Mouse (Mus musculus): ENCODE data around the gene Bcor. TPM values are rescaled to one million over a fixed set of nuclear protein-coding genes. Genes with fewer than 3 reads are reported as not detected.

The Bcor gene
- polyA plus RNA-seq, 1 experiment from 2014 or later = 4.0 TPM

GRCm38 (mm10) chrX:12151996-12152904 lies 7.9 kb downstream of the Bcor start:
- peak overlapping the region; percentile 46 for H3K9ac ChIP-seq (replicated peaks)
- H3K9me3 ChIP-seq (ENCODE audit: low read length) = no peaks in the 10 kb centered on the region
- ATAC-seq (no peak), DNase-seq (no peak)
- peaks cover 9% of the 10 kb centered on the region for H3K4me1 ChIP-seq (ENCODE audit: insufficient read depth)
- H3K4me3 ChIP-seq (ENCODE audit: low read depth, low read length) = peak overlapping the region; percentile 32
- TF ChIP-seq CTCF (IDR thresholded peaks at IDR 0.05; ENCODE audit: low read depth) (no peak), EP300 (IDR thresholded peaks at IDR 0.05; ENCODE audit: low read depth) (no peak)
- peaks cover 47% of the 10 kb centered on the region for H3K27me3 ChIP-seq (ENCODE audit: insufficient read depth, low read length)
- H3K4me2 ChIP-seq (ENCODE audit: low read depth, low read length) = peak overlapping the region; percentile 66
- WGBS (ENCODE audit: insufficient replicate concordance) = 25% methylated on average over 33 of the region's 42 CpGs
- no peak overlapping the region for H3K27ac ChIP-seq (ENCODE audit: low read depth)
- no peaks in the 10 kb centered on the region for H3K36me3 ChIP-seq (replicated peaks; ENCODE audit: insufficient read depth, low read length)

GRCm38 (mm10) chrX:12151269-12151995 lies 8.7 kb downstream of the Bcor start:
- peaks cover 9% of the 10 kb centered on the region for H3K4me1 ChIP-seq (ENCODE audit: insufficient read depth)
- H3K27ac ChIP-seq (ENCODE audit: low read depth) = no peak overlapping the region
- TF ChIP-seq EP300 (IDR thresholded peaks at IDR 0.05; ENCODE audit: low read depth) (no peak), CTCF (IDR thresholded peaks at IDR 0.05; ENCODE audit: low read depth) (no peak)
- DNase-seq = peak; percentile 31
- peak overlapping the region; percentile 66 for H3K4me2 ChIP-seq (ENCODE audit: low read depth, low read length)
- H3K9me3 ChIP-seq (ENCODE audit: low read length) = no peaks in the 10 kb centered on the region
- peak; percentile 35; the same call in 1 of the 2 replicates for ATAC-seq
- 7% methylated on average over 43 of the region's 43 CpGs for WGBS (ENCODE audit: insufficient replicate concordance)
- H3K36me3 ChIP-seq (replicated peaks; ENCODE audit: insufficient read depth, low read length) = no peaks in the 10 kb centered on the region
- H3K4me3 ChIP-seq (ENCODE audit: low read depth, low read length) = peak overlapping the region; percentile 32
- peaks cover 41% of the 10 kb centered on the region for H3K27me3 ChIP-seq (ENCODE audit: insufficient read depth, low read length)
- H3K9ac ChIP-seq (replicated peaks) = peak overlapping the region; percentile 46; the same call in 1 of the 2 replicates

GRCm38 (mm10) chrX:12150425-12150824 lies 9.7 kb downstream of the Bcor start:
- no peak overlapping the region for H3K9ac ChIP-seq (replicated peaks)
- peaks cover 9% of the 10 kb centered on the region for H3K4me1 ChIP-seq (ENCODE audit: insufficient read depth)
- peak overlapping the region; percentile 66 for H3K4me2 ChIP-seq (ENCODE audit: low read depth, low read length)
- H3K27ac ChIP-seq (ENCODE audit: low read depth) = no peak overlapping the region
- TF ChIP-seq EP300 (IDR thresholded peaks at IDR 0.05; ENCODE audit: low read depth) (no peak), CTCF (IDR thresholded peaks at IDR 0.05; ENCODE audit: low read depth) (no peak)
- DNase-seq (no peak), ATAC-seq (no peak)
- 19% methylated on average over 6 of the region's 7 CpGs for WGBS (ENCODE audit: insufficient replicate concordance)
- H3K4me3 ChIP-seq (ENCODE audit: low read depth, low read length) = no peak overlapping the region
- peaks cover 33% of the 10 kb centered on the region for H3K27me3 ChIP-seq (ENCODE audit: insufficient read depth, low read length)
- H3K36me3 ChIP-seq (replicated peaks; ENCODE audit: insufficient read depth, low read length) = no peaks in the 10 kb centered on the region
- no peaks in the 10 kb centered on the region for H3K9me3 ChIP-seq (ENCODE audit: low read length)

DNA sequence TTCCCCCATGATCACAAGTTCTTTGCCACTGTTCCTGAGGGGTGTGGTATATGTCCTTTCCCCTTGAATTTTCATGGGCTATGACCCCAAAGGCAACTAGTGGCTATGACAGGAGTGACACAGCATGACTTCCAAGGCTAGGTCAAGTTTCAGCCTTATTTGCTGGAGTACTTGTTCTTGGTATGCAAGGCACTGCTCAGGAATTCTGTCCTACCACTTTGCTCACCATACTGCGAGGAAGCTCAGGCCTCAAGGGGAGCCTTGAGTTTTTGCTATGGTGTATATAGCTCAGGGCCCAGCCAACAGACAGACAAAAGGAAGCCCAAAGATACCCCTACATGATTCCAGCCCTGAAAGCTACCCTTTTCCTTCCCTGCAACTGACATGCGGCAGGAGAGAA lies 13.9 kb downstream of the Bcor start:
- Histone ChIP-seq H3K27ac (ENCODE audit: low read depth) (no peak overlapping the region), H3K4me1 (ENCODE audit: insufficient read depth) (no peaks in the 10 kb centered on the region), H3K9me3 (ENCODE audit: low read length) (no peaks in the 10 kb centered on the region), H3K4me3 (ENCODE audit: low read depth, low read length) (no peak overlapping the region), H3K9ac (replicated peaks) (no peak overlapping the region), H3K27me3 (ENCODE audit: insufficient read depth, low read length) (peaks cover 8% of the 10 kb centered on the region; the same call in 1 of the 2 replicates), H3K4me2 (ENCODE audit: low read depth, low read length) (no peak overlapping the region), H3K36me3 (replicated peaks; ENCODE audit: insufficient read depth, low read length) (no peaks in the 10 kb centered on the region)
- TF ChIP-seq EP300 (IDR thresholded peaks at IDR 0.05; ENCODE audit: low read depth) (no peak), CTCF (IDR thresholded peaks at IDR 0.05; ENCODE audit: low read depth) (no peak)
- DNase-seq (no peak), ATAC-seq (no peak)
- 56% methylated on average over 2 of the region's 2 CpGs for WGBS (ENCODE audit: insufficient replicate concordance)

DNA sequence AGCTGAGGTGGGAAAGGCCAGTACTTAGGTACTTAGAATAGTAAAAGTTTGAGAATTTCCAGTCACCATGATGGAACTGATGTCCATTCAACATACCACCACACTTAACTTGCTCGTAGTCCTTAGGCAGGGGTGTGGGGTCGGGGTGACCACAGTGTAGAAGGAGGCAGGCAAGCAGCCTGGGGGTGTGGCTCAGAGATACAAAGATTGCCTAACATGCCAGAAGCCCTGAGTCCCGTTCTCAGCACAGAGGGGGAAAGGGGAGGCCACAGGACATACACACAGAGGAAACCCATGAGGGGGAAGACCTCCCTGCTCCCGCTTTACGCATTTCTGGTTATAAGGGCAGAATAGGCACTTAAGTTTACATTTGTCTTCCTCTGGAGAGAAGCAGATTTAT lies 17.3 kb downstream of the Bcor start:
- Histone ChIP-seq H3K4me3 (ENCODE audit: low read depth, low read length) (no peak overlapping the region), H3K36me3 (replicated peaks; ENCODE audit: insufficient read depth, low read length) (no peaks in the 10 kb centered on the region), H3K4me2 (ENCODE audit: low read depth, low read length) (no peak overlapping the region), H3K9ac (replicated peaks) (no peak overlapping the region), H3K9me3 (ENCODE audit: low read length) (no peaks in the 10 kb centered on the region), H3K27me3 (ENCODE audit: insufficient read depth, low read length) (peaks cover 14% of the 10 kb centered on the region), H3K4me1 (ENCODE audit: insufficient read depth) (0 out of 2 replicates have a peak, but pooled peaks cover 4% of the 10 kb centered on the region), H3K27ac (ENCODE audit: low read depth) (no peak overlapping the region)
- no peak for TF ChIP-seq CTCF (IDR thresholded peaks at IDR 0.05; ENCODE audit: low read depth)
- no peak for TF ChIP-seq EP300 (IDR thresholded peaks at IDR 0.05; ENCODE audit: low read depth)
- WGBS (ENCODE audit: insufficient replicate concordance) = 55% methylated on average over 5 of the region's 5 CpGs
- DNase-seq = no peak
- ATAC-seq = no peak

All from liver, postnatal 0 days (tissue).